Mouse (Mus musculus) liver, embryonic 13.5 days (tissue): ENCODE results near the gene Pde10a. TPM values are rescaled to one million over a fixed set of nuclear protein-coding genes. Genes with fewer than 3 reads are reported as not detected.
A peak's percentile ranks its signal among the peaks of the same experiment; 100 is the strongest.

Experiments used
- ATAC-seq: fragments of 200-750 bp; cut with Nextera tagmentation; 2 replicates; pipeline ENCODE4 v1.8.0; 2017; ENCODE audit warnings: low read depth, mild to moderate bottlenecking, moderate number of reproducible peaks, moderate library complexity
- DNase-seq: peaks from one replicate; pipeline ENCODE4 v3.0.0; 2022
- H3K27ac ChIP-seq: fragments of 300-500 bp; sonication (generic); 2 replicates; pipeline ENCODE4 v1.5.1; 2015; ENCODE audit warnings: moderate library complexity, mild to moderate bottlenecking, inconsistent platforms
- H3K27me3 ChIP-seq: fragments of 300-500 bp; sonication (generic); 2 replicates; pipeline ENCODE4 v1.6.1; 2015; ENCODE audit warnings: mild to moderate bottlenecking, inconsistent platforms
- H3K36me3 ChIP-seq: fragments of 300-500 bp; sonication (generic); 2 replicates; pipeline ENCODE4 v1.6.1; 2015; ENCODE audit warnings: mild to moderate bottlenecking, inconsistent platforms
- H3K4me1 ChIP-seq: fragments of 300-500 bp; sonication (generic); replicated peaks from 2 replicates; pipeline ENCODE4 v1.6.1; 2015; ENCODE audit warnings: inconsistent platforms
- H3K4me2 ChIP-seq: fragments of 300-500 bp; sonication (generic); 2 replicates; pipeline ENCODE4 v1.6.1; 2015; ENCODE audit warnings: inconsistent platforms, mild to moderate bottlenecking, moderate library complexity
- H3K4me3 ChIP-seq: fragments of 300-500 bp; sonication (generic); replicated peaks from 2 replicates; pipeline ENCODE4 v1.5.1; 2015; ENCODE audit warnings: mild to moderate bottlenecking, inconsistent platforms
- H3K9ac ChIP-seq: fragments of 300-500 bp; sonication (generic); 2 replicates; pipeline ENCODE4 v1.6.1; 2015; ENCODE audit warnings: mild to moderate bottlenecking, inconsistent platforms
- H3K9me3 ChIP-seq: fragments of 300-500 bp; sonication (generic); replicated peaks from 2 replicates; pipeline ENCODE4 v1.6.1; 2016; ENCODE audit warnings: inconsistent platforms
- WGBS: fragments of 180-500 bp; shearing (Covaris S2); methylation state at CpG from one replicate; pipeline ENCODE4 v1.1.7; 2015; ENCODE audit not compliant: insufficient replicate concordance; 5-methylcytosine and 5-hydroxymethylcytosine counted together
- polyA plus RNA-seq: library from polyadenylated mRNA; unstranded; fragments of >200 nt; fragmentation: Nextera tagmentation; extraction: Ambion mirVana; gene quantifications from 2 replicates; pipeline ENCODE4 v1.2.1, GENCODE M21; 2015

Gene Pde10a
- polyA plus RNA-seq, 1 experiment from 2014 or later = 0.39 TPM

DNA sequence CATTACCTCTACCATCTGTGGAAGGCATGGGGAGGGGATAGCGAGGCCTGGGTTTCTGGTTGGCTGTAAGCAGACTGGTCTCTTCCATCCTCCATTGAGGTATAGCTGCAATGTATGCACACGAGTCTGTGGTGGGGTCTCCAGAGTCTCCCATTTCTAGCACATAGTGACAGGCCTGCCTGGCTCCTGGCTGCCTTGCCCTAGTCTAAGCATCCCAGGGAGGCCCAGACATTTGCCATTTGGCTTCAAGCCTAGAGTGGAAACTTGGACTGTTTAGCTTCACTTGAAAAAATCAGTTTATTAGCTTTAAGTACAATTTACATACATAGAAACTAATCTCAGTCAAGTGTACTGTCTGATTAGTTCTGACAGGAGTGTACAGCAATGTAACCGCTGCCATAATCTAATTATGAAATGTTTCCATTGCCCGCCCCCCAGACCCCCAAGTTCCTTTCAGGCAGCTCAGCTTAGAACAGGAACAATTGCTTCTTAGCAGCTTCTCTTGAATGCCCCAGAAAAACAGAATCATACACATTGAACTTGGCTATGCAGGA lies 25.5 kb upstream of the Pde10a start:
- Histone ChIP-seq H3K4me1 (no peaks in the 10 kb centered on the region), H3K27ac (no peak overlapping the region), H3K4me3 (no peak overlapping the region), H3K9me3 (no peaks in the 10 kb centered on the region), H3K27me3 (peaks cover 7% of the 10 kb centered on the region; the same call in 1 of the 2 replicates), H3K4me2 (no peak overlapping the region), H3K9ac (no peak overlapping the region), H3K36me3 (no peaks in the 10 kb centered on the region)
- DNase-seq (no peak), ATAC-seq (no peak)
- WGBS = 54% methylated on average over 4 of the region's 4 CpGs

DNA sequence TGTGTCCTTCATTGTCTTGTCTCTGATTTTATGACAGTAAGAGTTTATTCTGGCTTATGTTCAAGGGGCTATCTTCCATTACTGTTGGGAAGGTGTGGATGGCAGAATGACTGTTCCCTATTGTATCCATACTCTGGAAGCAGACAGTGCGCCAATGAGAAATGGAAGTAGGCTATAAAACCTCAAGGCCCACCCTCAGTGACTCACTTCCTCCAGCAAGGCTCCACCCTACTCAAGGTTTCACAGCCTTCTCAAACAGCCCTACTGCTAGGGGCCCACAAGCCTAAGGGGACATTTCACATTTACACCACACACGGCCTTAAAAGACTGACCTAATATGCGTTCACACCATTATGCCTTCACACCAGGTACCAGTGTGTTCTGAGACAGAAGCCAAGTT lies 20.8 kb upstream of the Pde10a start:
- Histone ChIP-seq H3K9ac (no peak overlapping the region), H3K4me1 (peaks cover 7% of the 10 kb centered on the region), H3K27me3 (0 out of 2 replicates have a peak, but pooled peaks cover 3% of the 10 kb centered on the region), H3K9me3 (no peaks in the 10 kb centered on the region), H3K27ac (no peak overlapping the region), H3K4me3 (no peak overlapping the region), H3K4me2 (no peak overlapping the region), H3K36me3 (no peaks in the 10 kb centered on the region)
- DNase-seq (no peak), ATAC-seq (no peak)
- WGBS = 61% methylated on average over 3 of the region's 3 CpGs

DNA sequence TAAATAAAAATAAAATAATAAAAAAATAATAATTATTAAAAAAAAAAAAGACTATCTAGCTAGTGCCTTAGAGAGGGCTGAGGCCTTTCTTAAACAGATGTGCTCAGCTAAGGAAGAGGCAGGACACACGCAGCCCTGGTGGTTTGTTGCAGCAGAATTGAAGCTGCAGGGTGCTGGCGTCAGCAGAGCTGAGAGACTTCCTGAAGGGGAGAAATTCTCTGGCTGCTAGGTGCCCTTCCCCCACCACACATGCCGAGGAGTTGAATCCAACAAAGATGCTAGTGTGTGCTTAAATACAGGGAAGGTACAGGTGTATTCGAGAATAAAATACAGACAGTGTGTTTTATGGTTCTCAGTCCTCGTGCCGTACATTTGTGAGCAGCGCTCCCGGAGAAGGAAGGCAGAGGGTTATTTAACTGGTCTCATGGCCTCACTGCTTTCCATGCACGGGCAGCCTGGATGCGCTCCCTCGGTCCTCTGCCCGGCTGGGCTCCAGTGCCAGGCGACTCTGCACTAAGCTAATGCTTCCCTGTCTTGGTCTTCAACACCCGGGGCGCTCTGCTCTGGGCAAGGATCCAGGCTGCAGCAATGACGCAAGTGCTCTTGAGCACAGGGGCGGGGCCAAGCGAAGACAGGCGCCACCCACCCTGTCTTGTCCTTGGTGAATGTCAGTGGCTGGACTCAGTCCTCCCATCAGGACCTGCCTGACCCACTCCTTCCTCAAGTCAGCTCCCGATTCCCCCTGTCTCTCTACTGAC lies 19.3 kb upstream of the Pde10a start:
- Histone ChIP-seq H3K27ac (no peak overlapping the region), H3K4me1 (peaks cover 7% of the 10 kb centered on the region), H3K9me3 (no peaks in the 10 kb centered on the region), H3K9ac (peak overlapping the region; percentile 43), H3K4me2 (peak overlapping the region; percentile 61), H3K36me3 (no peaks in the 10 kb centered on the region), H3K27me3 (0 out of 2 replicates have a peak, but pooled peaks cover 3% of the 10 kb centered on the region), H3K4me3 (peak overlapping the region; percentile 35)
- 2% methylated on average over 20 of the region's 20 CpGs for whole genome bisulfite sequencing
- DNase-seq (peak; percentile 21), ATAC-seq (peak; percentile 62)

DNA sequence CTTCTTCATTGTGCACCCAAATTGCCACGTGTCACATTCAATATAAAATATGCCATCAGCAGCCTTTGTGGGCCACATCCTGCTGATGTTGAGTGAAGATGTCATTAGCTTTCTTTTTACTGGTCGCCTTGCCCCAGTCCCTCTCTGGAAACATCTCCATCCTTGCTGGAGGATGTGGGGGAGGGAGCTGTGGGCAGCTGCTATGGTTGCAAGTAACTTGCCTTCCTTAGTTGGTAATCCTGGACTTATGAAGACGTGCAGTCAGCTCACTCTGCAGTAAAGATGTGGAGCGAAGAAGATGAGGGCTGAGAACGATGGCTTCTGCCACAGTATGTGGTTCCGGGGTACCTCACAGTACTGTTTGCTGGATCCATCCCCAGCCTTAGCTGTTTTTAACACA lies 18.4 kb upstream of the Pde10a start:
- Histone ChIP-seq H3K4me1 (peaks cover 7% of the 10 kb centered on the region), H3K9me3 (no peaks in the 10 kb centered on the region), H3K27ac (no peak overlapping the region), H3K9ac (no peak overlapping the region), H3K4me3 (no peak overlapping the region), H3K27me3 (no peaks in the 10 kb centered on the region), H3K4me2 (no peak overlapping the region), H3K36me3 (no peaks in the 10 kb centered on the region)
- WGBS = 53% methylated on average over 6 of the region's 6 CpGs
- ATAC-seq (no peak), DNase-seq (no peak)

GRCm38 (mm10) chr17:8507654-8508053 lies 17.5 kb upstream of the Pde10a start:
- Histone ChIP-seq H3K9ac (no peak overlapping the region), H3K4me3 (no peak overlapping the region), H3K4me1 (peaks cover 7% of the 10 kb centered on the region), H3K27me3 (no peaks in the 10 kb centered on the region), H3K9me3 (no peaks in the 10 kb centered on the region), H3K4me2 (no peak overlapping the region), H3K27ac (no peak overlapping the region), H3K36me3 (no peaks in the 10 kb centered on the region)
- DNase-seq (no peak), ATAC-seq (no peak)
- 21% methylated on average over 3 of the region's 3 CpGs for WGBS

GRCm38 (mm10) chr17:8508305-8509141 lies 16.6 kb upstream of the Pde10a start:
- no peak overlapping the region for H3K9ac ChIP-seq
- DNase-seq = no peak
- H3K27ac ChIP-seq = no peak overlapping the region
- H3K4me1 ChIP-seq = peaks cover 7% of the 10 kb centered on the region
- H3K9me3 ChIP-seq = no peaks in the 10 kb centered on the region
- H3K36me3 ChIP-seq = no peaks in the 10 kb centered on the region
- H3K4me3 ChIP-seq = no peak overlapping the region
- 0 out of 2 replicates have a peak, but pooled peaks cover 2% of the 10 kb centered on the region for H3K27me3 ChIP-seq
- no peak for ATAC-seq
- 1% methylated on average over 10 of the region's 16 CpGs for WGBS
- no peak overlapping the region for H3K4me2 ChIP-seq

GRCm38 (mm10) chr17:8516006-8516405 lies 9.2 kb upstream of the Pde10a start:
- Histone ChIP-seq H3K4me2 (no peak overlapping the region), H3K9me3 (no peaks in the 10 kb centered on the region), H3K4me1 (no peaks in the 10 kb centered on the region), H3K27me3 (peaks cover 15% of the 10 kb centered on the region; the same call in 1 of the 2 replicates), H3K36me3 (no peaks in the 10 kb centered on the region), H3K9ac (no peak overlapping the region), H3K27ac (no peak overlapping the region), H3K4me3 (no peak overlapping the region)
- ATAC-seq = no peak
- no peak for DNase-seq
- 63% methylated on average over 6 of the region's 6 CpGs for WGBS

GRCm38 (mm10) chr17:8523986-8524385 lies 1.2 kb upstream of the Pde10a start:
- H3K36me3 ChIP-seq = no peaks in the 10 kb centered on the region
- H3K27ac ChIP-seq = no peak overlapping the region
- 23% methylated on average over 3 of the region's 3 CpGs for WGBS
- 0 out of 2 replicates have a peak, but pooled peaks cover 3% of the 10 kb centered on the region for H3K4me1 ChIP-seq
- DNase-seq (no peak), ATAC-seq (no peak)
- peaks cover 71% of the 10 kb centered on the region for H3K27me3 ChIP-seq
- no peak overlapping the region for H3K4me3 ChIP-seq
- peak overlapping the region; percentile 55; the same call in 1 of the 2 replicates for H3K4me2 ChIP-seq
- H3K9me3 ChIP-seq = no peaks in the 10 kb centered on the region
- H3K9ac ChIP-seq = no peak overlapping the region

DNA sequence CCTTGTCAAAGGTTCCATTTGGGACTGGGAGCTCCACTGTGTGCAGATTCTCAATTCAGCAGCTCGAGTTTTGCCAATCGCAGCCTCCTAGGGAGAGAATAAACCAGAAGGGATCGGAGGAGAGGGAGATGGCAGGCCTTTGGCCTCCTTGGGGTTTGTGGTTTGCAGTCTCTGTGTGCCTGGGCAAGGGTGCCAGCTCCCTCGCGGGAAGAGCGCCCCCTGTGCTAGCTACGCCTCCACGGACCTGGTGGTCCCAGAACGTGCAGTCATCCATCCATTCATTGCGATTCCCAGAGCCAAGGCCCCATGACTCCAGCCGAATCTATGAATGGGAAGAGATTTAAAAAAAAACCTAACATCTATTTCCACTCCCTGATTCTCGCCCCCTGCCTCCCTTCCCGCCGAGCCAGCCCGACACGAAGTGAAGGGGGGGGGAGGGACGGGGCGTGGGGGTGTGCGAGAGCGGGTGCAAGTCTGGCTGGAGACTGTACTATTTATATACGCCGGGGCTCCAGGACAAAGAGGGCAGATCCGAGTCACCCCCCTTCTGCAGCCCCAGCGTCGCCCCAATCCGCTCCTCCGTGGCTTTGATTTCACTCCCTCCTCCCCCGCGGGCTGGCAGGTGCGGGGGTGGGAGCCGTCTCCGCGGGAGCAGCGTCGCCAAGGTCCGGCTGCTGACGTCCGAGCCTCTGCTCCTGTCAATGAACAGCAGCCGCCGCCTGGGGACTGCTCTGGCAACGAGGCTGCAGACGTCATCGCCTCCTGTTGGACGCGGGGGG lies 596 bp upstream of the Pde10a start:
- DNase-seq (no peak), ATAC-seq (no peak)
- H3K9ac ChIP-seq = no peak overlapping the region
- peak overlapping the region; percentile 33 for H3K4me3 ChIP-seq
- WGBS = 1% methylated on average over 45 of the region's 45 CpGs
- H3K27me3 ChIP-seq = peaks cover 68% of the 10 kb centered on the region
- H3K36me3 ChIP-seq = no peaks in the 10 kb centered on the region
- H3K4me1 ChIP-seq = 0 out of 2 replicates have a peak, but pooled peaks cover 3% of the 10 kb centered on the region
- no peaks in the 10 kb centered on the region for H3K9me3 ChIP-seq
- peak overlapping the region; percentile 55 for H3K4me2 ChIP-seq
- no peak overlapping the region for H3K27ac ChIP-seq

DNA sequence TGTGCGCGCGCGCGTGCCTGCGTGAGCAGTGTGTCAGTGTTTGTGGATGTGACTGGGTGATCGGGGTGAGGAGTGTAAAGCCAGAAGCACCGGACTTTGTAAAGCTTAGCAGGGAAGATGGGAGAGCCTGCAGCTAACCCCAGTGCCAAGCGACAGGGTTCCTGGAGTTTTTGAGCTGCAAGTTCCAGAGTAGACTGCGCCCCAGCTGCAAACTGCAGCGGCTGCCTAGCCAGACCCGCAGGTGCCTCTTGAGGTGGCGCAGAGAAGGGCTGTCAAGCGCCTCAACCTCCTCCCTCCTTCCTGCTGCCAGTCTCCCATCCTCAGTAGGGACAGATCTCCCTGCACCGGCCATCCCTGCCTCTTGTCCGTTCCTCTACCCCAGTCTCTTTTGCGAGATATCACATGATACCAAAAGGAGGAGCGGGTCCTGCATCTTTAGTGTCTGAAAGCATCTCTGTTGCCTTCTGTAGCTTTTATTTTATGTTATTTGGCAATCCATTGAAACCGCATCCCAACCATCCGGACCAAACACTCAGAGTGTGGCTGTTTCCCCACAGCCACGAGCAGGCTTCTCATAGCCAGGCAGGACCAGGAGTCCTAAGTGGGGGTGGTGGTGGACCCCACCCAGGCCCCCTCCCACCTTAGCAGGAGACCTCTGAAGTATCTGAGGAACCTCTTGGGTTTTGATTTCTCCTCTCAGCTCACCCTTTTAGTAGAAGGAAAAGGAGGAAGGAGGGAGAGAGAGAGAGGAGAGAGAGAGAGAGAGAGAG lies 984 bp downstream of the Pde10a start:
- Histone ChIP-seq H3K4me1 (0 out of 2 replicates have a peak, but pooled peaks cover 3% of the 10 kb centered on the region), H3K27me3 (peaks cover 62% of the 10 kb centered on the region), H3K27ac (no peak overlapping the region), H3K9ac (no peak overlapping the region), H3K4me2 (no peak overlapping the region), H3K36me3 (no peaks in the 10 kb centered on the region), H3K9me3 (no peaks in the 10 kb centered on the region), H3K4me3 (no peak overlapping the region)
- no peak for ATAC-seq
- no peak for DNase-seq
- WGBS = 8% methylated on average over 21 of the region's 21 CpGs
